ENCODE assay signal across 10 mouse cellular contexts in genomic region chr14:76526467-76526866, GRCm38 (mm10). TPM values are rescaled to one million over a fixed set of nuclear protein-coding genes. Genes with fewer than 3 reads are reported as not detected.
DNase-seq lines count a peak whose midpoint lies in the region; ATAC-seq and TF ChIP-seq lines count a peak whose summit lies in the region.
"Had no signal": no experiment of that assay in that cellular context is flagged by ENCODE, and none has a peak within 500 bp of the region (broad histone marks: within the 10 kb centered on the region; RNA-seq: fewer than 3 reads in every experiment).

No protein-coding gene starts in this region.

- H3K4me2 ChIP-seq in liver, embryonic 12.5 days = no peak overlapping the region
- no peak overlapping the region for H3K4me2 ChIP-seq in liver, postnatal 0 days (ENCODE audit: low read depth, low read length)
- no peak overlapping the region for H3K4me2 ChIP-seq in embryonic facial prominence, embryonic 13.5 days
- H3K4me2 ChIP-seq in stomach, postnatal 0 days (replicated peaks; ENCODE audit: low read depth) = no peak overlapping the region

- no peak for DNase-seq in liver, postnatal 0 days
- peak; percentile 28 for DNase-seq in heart, adult 8-10 months (ENCODE audit: low spot score)
- no peak for DNase-seq in stomach, postnatal 0 days (ENCODE audit: low spot score)
- no peak for DNase-seq in thymus, postnatal 14 days
- DNase-seq in cerebellum, postnatal 14 days = no peak

- H3K27me3 ChIP-seq in liver, embryonic 12.5 days (replicated peaks) = no peaks in the 10 kb centered on the region
- H3K27me3 ChIP-seq in liver, postnatal 0 days (ENCODE audit: insufficient read depth, low read length) = no peaks in the 10 kb centered on the region
- H3K27me3 ChIP-seq in embryonic facial prominence, embryonic 13.5 days = no peaks in the 10 kb centered on the region
- H3K27me3 ChIP-seq in stomach, postnatal 0 days (ENCODE audit: control insufficient read depth, insufficient read depth, low read length) = no peaks in the 10 kb centered on the region

- H3K27ac ChIP-seq in liver, embryonic 12.5 days = peak overlapping the region; percentile 45; the same call in 1 of the 2 replicates
- no peak overlapping the region for H3K27ac ChIP-seq in liver, postnatal 0 days (ENCODE audit: low read depth)
- H3K27ac ChIP-seq in embryonic facial prominence, embryonic 13.5 days = no peak overlapping the region; the same call in 1 of the 2 replicates
- no peak overlapping the region for H3K27ac ChIP-seq in stomach, postnatal 0 days (replicated peaks)
- H3K27ac ChIP-seq: liver, embryonic 14.5 days had no signal

- no peak overlapping the region for H3K4me3 ChIP-seq in liver, embryonic 12.5 days
- H3K4me3 ChIP-seq in liver, postnatal 0 days (ENCODE audit: low read depth, low read length) = no peak overlapping the region
- no peak overlapping the region for H3K4me3 ChIP-seq in embryonic facial prominence, embryonic 13.5 days
- no peak overlapping the region for H3K4me3 ChIP-seq in stomach, postnatal 0 days (ENCODE audit: low read depth, low read length)
- H3K4me3 ChIP-seq: megakaryocyte, embryonic 14.5 days had no signal

- no peak for ATAC-seq in liver, embryonic 12.5 days
- no peak for ATAC-seq in liver, postnatal 0 days
- no peak for ATAC-seq in embryonic facial prominence, embryonic 13.5 days (ENCODE audit: insufficient number of reproducible peaks, insufficient read depth, low FRiP score, low TSS enrichment, low read depth)
- ATAC-seq in stomach, postnatal 0 days (ENCODE audit: low FRiP score, low TSS enrichment) = peak; percentile 56
- ATAC-seq: forebrain, embryonic 16.5 days had no signal

- H3K4me1 ChIP-seq in liver, embryonic 12.5 days = peaks cover 88% of the 10 kb centered on the region
- peaks cover 12% of the 10 kb centered on the region for H3K4me1 ChIP-seq in liver, postnatal 0 days (ENCODE audit: insufficient read depth)
- H3K4me1 ChIP-seq in embryonic facial prominence, embryonic 13.5 days = peaks cover 30% of the 10 kb centered on the region
- peaks cover 9% of the 10 kb centered on the region; the same call in 1 of the 2 replicates for H3K4me1 ChIP-seq in stomach, postnatal 0 days (replicated peaks; ENCODE audit: control insufficient read depth, insufficient read depth)

- 75% methylated on average over 6 of the region's 6 CpGs for WGBS in liver, embryonic 12.5 days (ENCODE audit: insufficient replicate concordance)
- WGBS in liver, postnatal 0 days (ENCODE audit: insufficient replicate concordance) = 73% methylated on average over 6 of the region's 6 CpGs
- 77% methylated on average over 6 of the region's 6 CpGs for WGBS in embryonic facial prominence, embryonic 13.5 days
- 57% methylated on average over 6 of the region's 6 CpGs for WGBS in stomach, postnatal 0 days

- TF ChIP-seq EP300 in liver, postnatal 0 days (IDR thresholded peaks at IDR 0.05; ENCODE audit: low read depth) = no peak
- no peak for TF ChIP-seq EP300 in stomach, postnatal 0 days (optimal IDR thresholded peaks at IDR 0.05)

- H3K9me3 ChIP-seq in liver, embryonic 12.5 days (replicated peaks) = no peaks in the 10 kb centered on the region
- no peaks in the 10 kb centered on the region for H3K9me3 ChIP-seq in liver, postnatal 0 days (ENCODE audit: low read length)
- H3K9me3 ChIP-seq in embryonic facial prominence, embryonic 13.5 days = no peaks in the 10 kb centered on the region
- H3K9me3 ChIP-seq in stomach, postnatal 0 days (ENCODE audit: control insufficient read depth, low read length) = no peaks in the 10 kb centered on the region

- H3K36me3 ChIP-seq in liver, embryonic 12.5 days = no peaks in the 10 kb centered on the region
- no peaks in the 10 kb centered on the region for H3K36me3 ChIP-seq in liver, postnatal 0 days (replicated peaks; ENCODE audit: insufficient read depth, low read length)
- no peaks in the 10 kb centered on the region for H3K36me3 ChIP-seq in embryonic facial prominence, embryonic 13.5 days
- H3K36me3 ChIP-seq in stomach, postnatal 0 days (ENCODE audit: control insufficient read depth, insufficient read depth, low read length) = no peaks in the 10 kb centered on the region

- H3K9ac ChIP-seq in liver, embryonic 12.5 days = no peak overlapping the region
- no peak overlapping the region for H3K9ac ChIP-seq in liver, postnatal 0 days (replicated peaks)
- 0 out of 2 replicates have a peak overlapping the region, but pooled peaks have one; percentile 27 for H3K9ac ChIP-seq in embryonic facial prominence, embryonic 13.5 days
- no peak overlapping the region for H3K9ac ChIP-seq in stomach, postnatal 0 days (ENCODE audit: low read length)
- H3K9ac ChIP-seq: liver, embryonic 14.5 days had no signal

- TF ChIP-seq CTCF in liver, postnatal 0 days (IDR thresholded peaks at IDR 0.05; ENCODE audit: low read depth) = no peak
- TF ChIP-seq CTCF in stomach, postnatal 0 days (IDR thresholded peaks at IDR 0.05; ENCODE audit: low read depth) = no peak

RNA-seq across cellular contexts. Expression of gene Serp2, which starts 30.2 kb away (rescaled TPM):
- polyA plus RNA-seq in liver, embryonic 12.5 days (2016; fragmentation: Nextera tagmentation; extraction: Ambion mirVana) = 2.2 and 2.9 TPM in 2 replicates
- polyA plus RNA-seq in liver, postnatal 0 days (2015; fragmentation: Nextera tagmentation; extraction: Ambion mirVana) = 0.58 and 0.75 TPM in 2 replicates
- 11.0 and 14.6 TPM in 2 replicates for polyA plus RNA-seq in embryonic facial prominence, embryonic 13.5 days (2015; fragmentation: Nextera tagmentation; extraction: Ambion mirVana)
- 1 to 10 TPM in 1 of 4 experiments, under 1 TPM in 1, not detected in 2; 0.54 to 1.0 TPM for total RNA-seq in heart, adult 8-10 months (2022)
- 7.4 and 8.0 TPM in 2 replicates for polyA plus RNA-seq in stomach, postnatal 0 days (2015; fragmentation: Nextera tagmentation; extraction: Ambion mirVana)
